Mouse (Mus musculus) central nervous system, embryonic 18 days (tissue): ENCODE measurements around the gene Qpct. TPM values are rescaled to one million over a fixed set of nuclear protein-coding genes. Genes with fewer than 3 reads are reported as not detected.

ENCODE experiments used
- polyA plus RNA-seq: library from polyadenylated mRNA; depleted of rRNA; stranded (reverse); fragments of >200 nt; gene quantifications from 2 replicates; pipeline ENCODE4 v1.2.3, GENCODE M21; 2012; rRNA removed

The Qpct gene
- 16.9 and 19.5 TPM in 2 replicates for polyA plus RNA-seq

GRCm38 (mm10) chr17:79051606-79052005, at the start of gene Qpct:
TSS of gene Qpct (plus strand) at chr17:79051906.

GRCm38 (mm10) chr17:79020208-79020983, 31.3 kb upstream of the Qpct start, which contains the start of gene Prkd3:
TSS of gene Prkd3 (minus strand) at chr17:79020816.

Other genes with a start within 250 kb of the Qpct start
- 31.5 and 32.3 TPM in 2 replicates for gene Heatr5b, start 216.5 kb upstream of the Qpct start, polyA plus RNA-seq
- 25.1 and 29.8 TPM in 2 replicates for gene Gpatch11, start 216.3 kb upstream of the Qpct start, polyA plus RNA-seq
- gene Eif2ak2, start 169.3 kb upstream of the Qpct start, polyA plus RNA-seq, result 1.5 and 2.0 TPM in 2 replicates
- 0.11 TPM in 1 of 2 replicates, not detected in the other for gene Sult6b1, start 144.9 kb upstream of the Qpct start, polyA plus RNA-seq
- 44.3 and 51.9 TPM in 2 replicates for gene Cebpzos, start 135.4 kb upstream of the Qpct start, polyA plus RNA-seq
- gene Cebpz, start 114.8 kb upstream of the Qpct start, polyA plus RNA-seq, result 20.8 and 21.3 TPM in 2 replicates
- 42.6 and 44.5 TPM in 2 replicates for gene Ndufaf7, start 114.8 kb upstream of the Qpct start, polyA plus RNA-seq
- 17.8 and 19.4 TPM in 2 replicates for gene Prkd3, start 31.1 kb upstream of the Qpct start, polyA plus RNA-seq